Mouse (Mus musculus): ENCODE data around the gene Hemk1. TPM values are rescaled to one million over a fixed set of nuclear protein-coding genes. Genes with fewer than 3 reads are reported as not detected.

The Hemk1 gene
- polyA plus RNA-seq, 1 experiment from 2014 or later, result 5.9 TPM

DNA sequence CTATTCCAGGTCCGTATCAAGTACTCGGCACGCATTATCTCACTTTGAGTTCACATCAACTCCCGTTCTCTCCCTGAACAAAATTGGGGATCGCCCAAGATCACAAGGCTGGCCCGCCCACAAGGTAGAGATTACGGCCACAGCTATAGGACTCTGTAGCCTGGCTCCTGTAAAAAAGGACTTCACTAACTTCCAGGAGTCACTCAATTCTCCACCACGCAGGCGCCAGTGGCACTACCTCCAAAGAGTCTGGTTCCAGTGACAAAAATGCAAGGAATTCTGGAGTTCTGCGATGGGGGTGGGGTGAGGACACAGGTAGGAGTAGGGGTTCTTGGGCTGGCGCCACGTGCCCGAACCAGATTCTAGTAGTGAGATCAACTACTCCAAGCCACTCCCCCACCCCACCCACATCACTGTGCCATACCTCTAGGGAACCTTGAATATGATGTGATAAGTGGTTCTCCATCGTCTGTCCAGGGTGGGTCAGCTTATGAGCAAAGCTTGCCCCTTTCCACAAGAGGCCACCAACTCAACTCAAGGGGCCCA lies 50.0 kb downstream of the Hemk1 start:
- peak overlapping the region; percentile 45 for H3K4me3 ChIP-seq (ENCODE audit: low read depth, low read length)
- WGBS, result 70% methylated on average over 14 of the region's 14 CpGs
- no peaks in the 10 kb centered on the region for H3K27me3 ChIP-seq (replicated peaks; ENCODE audit: control insufficient read depth, insufficient read depth, low read length)
- H3K4me2 ChIP-seq (replicated peaks; ENCODE audit: low read depth), result peak overlapping the region; percentile 82
- no peak for ATAC-seq
- H3K9ac ChIP-seq (ENCODE audit: low read depth, low read length), result no peak overlapping the region
- no peak for TF ChIP-seq CTCF (IDR thresholded peaks at IDR 0.05; ENCODE audit: low read depth)
- H3K36me3 ChIP-seq (ENCODE audit: control insufficient read depth, insufficient read depth), result no peaks in the 10 kb centered on the region
- H3K9me3 ChIP-seq (ENCODE audit: control insufficient read depth), result no peaks in the 10 kb centered on the region
- peak overlapping the region; percentile 91; the same call in 1 of the 2 replicates for H3K27ac ChIP-seq (ENCODE audit: low read depth, low read length)
- no peaks in the 10 kb centered on the region for H3K4me1 ChIP-seq (replicated peaks; ENCODE audit: control insufficient read depth, insufficient read depth, low read length)

- Histone ChIP-seq H3K9me3 (ENCODE audit: control insufficient read depth) (no peaks in the 10 kb centered on the region), H3K4me3 (ENCODE audit: low read depth, low read length) (no peak overlapping the region), H3K4me2 (replicated peaks; ENCODE audit: low read depth) (0 out of 2 replicates have a peak overlapping the region, but pooled peaks have one; percentile 18), H3K27me3 (replicated peaks; ENCODE audit: control insufficient read depth, insufficient read depth, low read length) (no peaks in the 10 kb centered on the region), H3K36me3 (ENCODE audit: control insufficient read depth, insufficient read depth) (no peaks in the 10 kb centered on the region), H3K27ac (ENCODE audit: low read depth, low read length) (no peak overlapping the region), H3K9ac (ENCODE audit: low read depth, low read length) (no peak overlapping the region), H3K4me1 (replicated peaks; ENCODE audit: control insufficient read depth, insufficient read depth, low read length) (no peaks in the 10 kb centered on the region)
- WGBS, result 73% methylated on average over 2 of the region's 2 CpGs
- ATAC-seq, result no peak
- no peak for TF ChIP-seq CTCF (IDR thresholded peaks at IDR 0.05; ENCODE audit: low read depth)
Measured at GRCm38 (mm10) chr9:107287294-107287693, 50.9 kb downstream of the Hemk1 start.

GRCm38 (mm10) chr9:107285009-107285408 lies 53.1 kb downstream of the Hemk1 start:
- Histone ChIP-seq H3K27ac (ENCODE audit: low read depth, low read length) (no peak overlapping the region), H3K4me3 (ENCODE audit: low read depth, low read length) (no peak overlapping the region), H3K36me3 (ENCODE audit: control insufficient read depth, insufficient read depth) (0 out of 2 replicates have a peak, but pooled peaks cover 3% of the 10 kb centered on the region), H3K9me3 (ENCODE audit: control insufficient read depth) (no peaks in the 10 kb centered on the region), H3K4me2 (replicated peaks; ENCODE audit: low read depth) (no peak overlapping the region), H3K9ac (ENCODE audit: low read depth, low read length) (no peak overlapping the region), H3K27me3 (replicated peaks; ENCODE audit: control insufficient read depth, insufficient read depth, low read length) (no peaks in the 10 kb centered on the region), H3K4me1 (replicated peaks; ENCODE audit: control insufficient read depth, insufficient read depth, low read length) (peaks cover 5% of the 10 kb centered on the region; the same call in 1 of the 2 replicates)
- no peak for TF ChIP-seq CTCF (IDR thresholded peaks at IDR 0.05; ENCODE audit: low read depth)
- WGBS, result 15% methylated on average over 3 of the region's 3 CpGs
- ATAC-seq, result no peak

GRCm38 (mm10) chr9:107282951-107283350 lies 55.2 kb downstream of the Hemk1 start:
- 85% methylated on average over 9 of the region's 9 CpGs for WGBS

GRCm38 (mm10) chr9:107281241-107281987 lies 56.7 kb downstream of the Hemk1 start:
- 91% methylated on average over 5 of the region's 5 CpGs for WGBS
- no peak overlapping the region for H3K4me2 ChIP-seq (replicated peaks; ENCODE audit: low read depth)
- no peaks in the 10 kb centered on the region for H3K27me3 ChIP-seq (replicated peaks; ENCODE audit: control insufficient read depth, insufficient read depth, low read length)
- no peaks in the 10 kb centered on the region for H3K9me3 ChIP-seq (ENCODE audit: control insufficient read depth)
- no peak for ATAC-seq
- H3K4me1 ChIP-seq (replicated peaks; ENCODE audit: control insufficient read depth, insufficient read depth, low read length), result peaks cover 15% of the 10 kb centered on the region
- peaks cover 3% of the 10 kb centered on the region; the same call in 1 of the 2 replicates for H3K36me3 ChIP-seq (ENCODE audit: control insufficient read depth, insufficient read depth)
- no peak overlapping the region for H3K27ac ChIP-seq (ENCODE audit: low read depth, low read length)
- no peak overlapping the region for H3K4me3 ChIP-seq (ENCODE audit: low read depth, low read length)
- TF ChIP-seq CTCF (IDR thresholded peaks at IDR 0.05; ENCODE audit: low read depth), result no peak
- no peak overlapping the region for H3K9ac ChIP-seq (ENCODE audit: low read depth, low read length)

More at GRCm38 (mm10) chr9:107282951-107283350, 55.2 kb downstream of the Hemk1 start:
- H3K36me3 ChIP-seq (ENCODE audit: control insufficient read depth, insufficient read depth), result 0 out of 2 replicates have a peak, but pooled peaks cover 3% of the 10 kb centered on the region
- TF ChIP-seq CTCF (IDR thresholded peaks at IDR 0.05; ENCODE audit: low read depth), result no peak
- H3K9me3 ChIP-seq (ENCODE audit: control insufficient read depth), result no peaks in the 10 kb centered on the region
- ATAC-seq, result no peak
- H3K27ac ChIP-seq (ENCODE audit: low read depth, low read length), result no peak overlapping the region
- no peaks in the 10 kb centered on the region for H3K27me3 ChIP-seq (replicated peaks; ENCODE audit: control insufficient read depth, insufficient read depth, low read length)
- no peak overlapping the region for H3K4me3 ChIP-seq (ENCODE audit: low read depth, low read length)
- H3K9ac ChIP-seq (ENCODE audit: low read depth, low read length), result no peak overlapping the region
- no peak overlapping the region for H3K4me2 ChIP-seq (replicated peaks; ENCODE audit: low read depth)
- peaks cover 15% of the 10 kb centered on the region for H3K4me1 ChIP-seq (replicated peaks; ENCODE audit: control insufficient read depth, insufficient read depth, low read length)

DNA sequence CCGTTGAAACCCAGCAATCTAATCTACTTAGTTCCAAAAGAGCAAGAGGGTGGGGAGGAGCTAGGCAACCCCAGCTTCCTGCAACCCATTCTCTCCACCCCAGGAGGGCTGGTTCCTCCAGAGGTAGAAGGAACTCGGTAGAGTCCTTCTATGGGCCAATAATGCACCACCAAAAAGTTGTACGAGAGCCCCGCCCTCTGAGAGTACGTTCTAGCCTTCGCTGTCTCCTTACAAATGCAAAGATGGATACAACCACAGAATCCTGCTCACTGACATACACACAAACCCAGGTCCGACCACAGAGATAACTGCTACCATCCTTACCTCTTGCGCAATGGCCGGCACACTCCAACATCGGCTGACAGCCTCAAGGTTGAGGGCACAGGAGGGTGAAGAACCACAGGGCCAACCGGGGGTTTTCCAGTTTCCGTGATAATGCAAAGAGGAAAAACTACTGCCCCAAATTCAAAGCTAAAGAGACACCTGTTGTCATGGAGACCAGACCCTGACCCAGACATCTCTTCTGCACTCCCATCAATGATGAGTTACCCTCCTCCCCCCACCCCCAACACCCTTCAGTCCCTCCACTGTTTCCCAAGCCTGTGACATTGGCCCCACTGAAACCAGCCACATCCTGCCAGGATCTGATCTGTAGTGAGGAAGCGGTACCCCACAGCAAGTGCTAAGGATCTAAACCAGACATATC lies 57.7 kb downstream of the Hemk1 start:
- Histone ChIP-seq H3K4me3 (ENCODE audit: low read depth, low read length) (peak overlapping the region; percentile 7; the same call in 1 of the 2 replicates), H3K27ac (ENCODE audit: low read depth, low read length) (peak overlapping the region; percentile 55; the same call in 1 of the 2 replicates), H3K36me3 (ENCODE audit: control insufficient read depth, insufficient read depth) (peaks cover 3% of the 10 kb centered on the region; the same call in 1 of the 2 replicates), H3K4me2 (replicated peaks; ENCODE audit: low read depth) (peak overlapping the region; percentile 54), H3K27me3 (replicated peaks; ENCODE audit: control insufficient read depth, insufficient read depth, low read length) (no peaks in the 10 kb centered on the region), H3K9ac (ENCODE audit: low read depth, low read length) (no peak overlapping the region), H3K9me3 (ENCODE audit: control insufficient read depth) (no peaks in the 10 kb centered on the region), H3K4me1 (replicated peaks; ENCODE audit: control insufficient read depth, insufficient read depth, low read length) (peaks cover 15% of the 10 kb centered on the region)
- ATAC-seq, result peak; percentile 34
- no peak for TF ChIP-seq CTCF (IDR thresholded peaks at IDR 0.05; ENCODE audit: low read depth)
- 51% methylated on average over 13 of the region's 13 CpGs for WGBS
